Mouse (Mus musculus) gonadal fat pad, adult 2 months (tissue): ENCODE measurements around the gene Tspyl1. TPM values are rescaled to one million over a fixed set of nuclear protein-coding genes. Genes with fewer than 3 reads are reported as not detected.

Experiments
- DNase-seq: peaks from one replicate; pipeline ENCODE4 v3.0.0-alpha.2; 2012; ENCODE audit warnings: low read depth
- polyA plus RNA-seq: library from polyadenylated mRNA; depleted of rRNA; stranded (reverse); fragments of >200 nt; gene quantifications from 2 replicates; pipeline ENCODE4 v1.2.3, GENCODE M21; 2012; rRNA removed

The Tspyl1 gene
- polyA plus RNA-seq, 1 experiment: 28.5 TPM

GRCm38 (mm10) chr10:34300368-34300767 is 18.4 kb downstream of the Tspyl1 start:
- DNase-seq: no peak

DNA sequence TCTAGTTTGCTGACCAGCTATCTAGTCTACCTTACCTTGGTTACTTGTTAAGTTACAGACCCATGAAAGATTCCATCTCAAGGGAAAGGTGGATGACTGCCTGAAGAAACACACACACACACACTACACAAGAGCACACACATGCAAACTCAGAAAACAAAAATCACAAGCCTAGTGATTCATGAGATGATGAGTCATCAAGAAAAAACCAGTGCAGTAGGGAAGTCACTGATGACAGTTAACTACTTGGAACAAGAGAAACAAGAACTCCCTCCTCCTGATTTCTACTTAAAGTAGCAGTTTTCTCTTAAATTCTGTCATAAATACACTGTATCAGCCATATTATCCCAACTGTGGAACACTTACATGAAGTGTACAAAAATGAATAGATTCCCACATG is 25.1 kb downstream of the Tspyl1 start:
- DNase-seq: no peak

- no peak for DNase-seq
These were observed 28.1 kb downstream of the Tspyl1 start for GRCm38 (mm10) chr10:34309915-34310685.

GRCm38 (mm10) chr10:34312536-34312935 is 30.5 kb downstream of the Tspyl1 start:
- no peak for DNase-seq

GRCm38 (mm10) chr10:34316571-34317216 is 34.7 kb downstream of the Tspyl1 start:
- no peak for DNase-seq

DNA sequence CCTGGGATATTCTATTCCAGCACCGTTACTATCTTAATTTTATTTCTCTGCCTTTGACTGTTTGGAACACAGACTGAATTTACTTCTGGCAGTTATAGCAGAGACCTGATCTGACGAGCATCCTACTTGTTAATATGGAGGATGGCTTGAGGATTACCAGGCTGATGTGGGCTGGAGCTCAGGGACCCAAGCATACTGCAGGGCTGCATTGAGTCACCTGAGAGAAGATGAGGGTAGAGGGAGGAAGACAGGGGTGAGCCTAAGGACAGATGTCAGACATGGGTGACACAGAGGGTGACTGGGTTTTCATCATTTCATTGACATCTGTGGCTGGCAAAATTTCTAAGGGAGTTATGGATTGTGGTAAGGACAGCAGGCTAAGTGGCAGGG is 35.2 kb downstream of the Tspyl1 start:
- no peak for DNase-seq

DNA sequence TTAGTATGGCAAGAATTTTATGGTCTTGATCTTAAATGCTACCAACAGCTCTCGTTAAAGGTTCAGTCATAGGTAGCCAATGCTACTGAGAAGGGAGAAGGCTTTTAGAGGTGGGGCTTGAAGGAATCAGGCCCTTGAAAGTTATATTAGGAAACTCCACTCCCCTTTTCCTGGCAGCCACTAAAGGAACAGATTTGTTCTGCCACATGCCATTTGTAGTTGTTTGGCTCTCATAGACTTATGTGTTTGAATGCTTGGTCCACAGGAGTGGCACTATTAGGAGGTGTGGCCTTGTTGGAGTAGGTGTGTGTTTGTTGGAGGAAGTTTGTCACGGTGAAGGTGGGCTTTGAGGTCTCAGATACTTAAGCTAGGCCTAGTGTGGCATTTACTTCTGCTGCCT is 38.8 kb downstream of the Tspyl1 start:
- no peak for DNase-seq

DNA sequence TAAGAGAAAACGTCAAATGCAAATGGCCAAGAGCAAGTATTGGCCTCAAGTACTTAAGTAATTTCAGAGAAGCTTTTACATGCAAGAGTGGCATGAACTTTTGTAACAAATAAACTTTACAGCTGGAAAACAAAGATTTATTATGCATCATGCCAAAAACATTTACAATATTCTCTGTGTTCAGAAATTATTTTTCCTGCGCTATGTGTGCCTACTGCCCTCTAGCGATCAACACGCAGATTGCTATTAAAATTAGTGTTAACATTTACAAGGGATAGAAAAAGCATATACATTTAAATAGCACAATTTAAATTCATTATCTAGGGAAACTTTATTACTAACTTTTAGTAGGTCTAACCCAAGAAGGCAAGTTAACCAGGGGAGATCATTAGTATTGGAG is 44.7 kb downstream of the Tspyl1 start:
- no peak for DNase-seq

GRCm38 (mm10) chr10:34327144-34327543 is 45.2 kb downstream of the Tspyl1 start:
- DNase-seq: no peak

GRCm38 (mm10) chr10:34328310-34328709 is 46.3 kb downstream of the Tspyl1 start:
- DNase-seq: no peak

Other genes with a start within 250 kb of the Tspyl1 start
- not detected in 2 replicates for gene Trappc3l, start 244.6 kb upstream of the Tspyl1 start, polyA plus RNA-seq
- gene Calhm4, start 237.9 kb upstream of the Tspyl1 start, polyA plus RNA-seq: not detected in 2 replicates
- 0.47 and 0.50 TPM in 2 replicates for gene Calhm5, start 185.7 kb upstream of the Tspyl1 start, polyA plus RNA-seq
- 1.6 and 4.4 TPM in 2 replicates for gene Calhm6, start 154.2 kb upstream of the Tspyl1 start, polyA plus RNA-seq
- 15.6 and 23.2 TPM in 2 replicates for gene Dse, start 74.5 kb upstream of the Tspyl1 start, polyA plus RNA-seq
- 5.3 and 6.4 TPM in 2 replicates for gene Tspyl4, start 15.3 kb downstream of the Tspyl1 start, polyA plus RNA-seq
- not detected in 2 replicates for gene Col10a1, start 107.8 kb downstream of the Tspyl1 start, polyA plus RNA-seq
- 7.5 and 8.5 TPM in 2 replicates for gene Nt5dc1, start 136.4 kb downstream of the Tspyl1 start, polyA plus RNA-seq
- 6.0 and 7.8 TPM in 2 replicates for gene Frk, start 201.2 kb downstream of the Tspyl1 start, polyA plus RNA-seq